Mouse (Mus musculus): ENCODE measurements at regions not wholly inside any gene's neighbourhood (a gene's known extent, or its start where the extent isn't known, plus 50 kb on each side); places are given as distances from the start of the nearest gene placed in this dataset.

- H3K4me3 ChIP-seq, result no peak overlapping the region
- peak overlapping the region; percentile 75 for H3K27ac ChIP-seq
- no peak for DNase-seq (ENCODE audit: low spot score in 2 of 2)
- no peak for TF ChIP-seq CTCF (conservative IDR thresholded peaks at IDR 0.05)
Observed at GRCm38 (mm10) chr7:58151713-58152112, 504.3 kb upstream of the Atp10a start.

- no peak overlapping the region for H3K4me3 ChIP-seq
- no peak for TF ChIP-seq CTCF (conservative IDR thresholded peaks at IDR 0.05)
- DNase-seq (ENCODE audit: low spot score in 2 of 2), result no peak
- no peak overlapping the region for H3K27ac ChIP-seq
Observed at GRCm38 (mm10) chr7:58184913-58185312, 471.1 kb upstream of the Atp10a start.

GRCm38 (mm10) chr7:58217726-58218125 lies 438.2 kb upstream of the Atp10a start:
- DNase-seq (ENCODE audit: low spot score in 2 of 2), result no peak
- TF ChIP-seq CTCF (conservative IDR thresholded peaks at IDR 0.05), result no peak
- Histone ChIP-seq H3K27ac (no peak overlapping the region), H3K4me3 (no peak overlapping the region)

- TF ChIP-seq CTCF (conservative IDR thresholded peaks at IDR 0.05), result no peak
- Histone ChIP-seq H3K27ac (no peak overlapping the region), H3K4me3 (no peak overlapping the region)
- DNase-seq (ENCODE audit: low spot score in 2 of 2), result no peak
Observed at GRCm38 (mm10) chr7:58224727-58225126, 431.2 kb upstream of the Atp10a start.

- Histone ChIP-seq H3K27ac (no peak overlapping the region), H3K4me3 (no peak overlapping the region)
- DNase-seq (ENCODE audit: low spot score in 2 of 2), result peak; percentile 10 to 16
- no peak for TF ChIP-seq CTCF (conservative IDR thresholded peaks at IDR 0.05)
Observed at GRCm38 (mm10) chr7:58225713-58226112, 430.3 kb upstream of the Atp10a start.

- DNase-seq (ENCODE audit: low spot score in 2 of 2), result no peak
- Histone ChIP-seq H3K4me3 (no peak overlapping the region), H3K27ac (no peak overlapping the region; the same call in 1 of the 2 replicates)
- no peak for TF ChIP-seq CTCF (conservative IDR thresholded peaks at IDR 0.05)
Observed at GRCm38 (mm10) chr7:58230162-58230681, 425.7 kb upstream of the Atp10a start.

- peak; percentile 23 to 33 for DNase-seq (ENCODE audit: low spot score in 2 of 2)
- Histone ChIP-seq H3K4me3 (no peak overlapping the region), H3K27ac (no peak overlapping the region)
- no peak for TF ChIP-seq CTCF (conservative IDR thresholded peaks at IDR 0.05)
Observed at GRCm38 (mm10) chr7:58230943-58231342, 425.0 kb upstream of the Atp10a start.

GRCm38 (mm10) chr7:58247261-58247660 lies 408.7 kb upstream of the Atp10a start:
- peak; percentile 70 to 89 for DNase-seq (ENCODE audit: low spot score in 2 of 2)
- H3K27ac ChIP-seq, result peak overlapping the region; percentile 73
- no peak for TF ChIP-seq CTCF (conservative IDR thresholded peaks at IDR 0.05)
- H3K4me3 ChIP-seq, result no peak overlapping the region
